Mouse (Mus musculus) macrophage (primary cell): ENCODE results near the gene Impdh1. TPM values are rescaled to one million over a fixed set of nuclear protein-coding genes. Genes with fewer than 3 reads are reported as not detected.
"Not testable (repeated sequence)": the region's sequence is repeated elsewhere in the genome, so short reads cannot be mapped to it uniquely, and the experiment has no call there.

Experiments used
- H3K27ac ChIP-seq: fragments of 350-480 bp; formaldehyde crosslinking; 2 replicates; pipeline ENCODE4 v1.9.0; 2021
- H3K36me3 ChIP-seq: fragments of 350-480 bp; formaldehyde crosslinking; 2 replicates; pipeline ENCODE4 v1.9.0; 2021; ENCODE audit errors: inconsistent target
- H3K4me3 ChIP-seq: fragments of 350-480 bp; formaldehyde crosslinking; 2 replicates; pipeline ENCODE4 v1.9.0; 2021; ENCODE audit errors: inconsistent target
- H3K79me2 ChIP-seq: fragments of 350-480 bp; formaldehyde crosslinking; 2 replicates; pipeline ENCODE4 v1.9.0; 2021; ENCODE audit errors: inconsistent target
- WGBS: methylation state at CpG from one replicate; pipeline ENCODE4 v1.1.7; 2026; ENCODE audit warnings: inconsistent platforms; ENCODE audit not compliant: missing documents; 5-methylcytosine and 5-hydroxymethylcytosine counted together
- polyA plus RNA-seq: library from polyadenylated mRNA; stranded (reverse); fragments of 250-400 nt; gene quantifications from 3 replicates; pipeline ENCODE4 v1.2.4, GENCODE M21; 2018; ENCODE audit warnings: inconsistent platforms

The Impdh1 gene
- polyA plus RNA-seq, 1 experiment from 2014 or later: 9.2 TPM

DNA sequence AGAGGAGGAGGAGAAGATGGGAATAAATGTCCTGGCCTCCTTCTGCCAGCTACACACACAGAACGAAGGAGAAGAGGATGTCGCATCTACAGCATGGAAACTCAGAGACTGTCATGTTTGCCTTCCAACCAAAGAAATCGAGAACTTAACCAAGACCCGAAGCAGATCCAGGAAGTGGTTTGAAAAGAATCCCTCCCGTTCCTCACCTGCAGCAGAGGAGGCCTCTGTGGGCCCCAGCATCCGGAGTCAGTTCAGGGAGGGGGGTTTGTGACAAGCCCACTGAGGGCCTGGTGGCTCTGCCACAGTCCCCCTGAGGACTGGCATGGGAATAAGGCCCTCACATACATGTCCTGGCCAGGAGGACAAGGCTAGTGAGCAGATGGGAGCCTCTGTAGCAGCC lies 16.2 kb upstream of the Impdh1 start:
- Histone ChIP-seq H3K4me3 (no peak overlapping the region), H3K36me3 (no peaks in the 10 kb centered on the region), H3K27ac (no peak overlapping the region), H3K79me2 (no peaks in the 10 kb centered on the region)
- WGBS: 9% methylated on average over 6 of the region's 6 CpGs

GRCm38 (mm10) chr6:29231799-29232198 lies 15.6 kb upstream of the Impdh1 start:
- Histone ChIP-seq H3K27ac (no peak overlapping the region), H3K79me2 (no peaks in the 10 kb centered on the region), H3K4me3 (no peak overlapping the region), H3K36me3 (no peaks in the 10 kb centered on the region)
- 45% methylated on average over 3 of the region's 3 CpGs for WGBS

- H3K79me2 ChIP-seq: no peaks in the 10 kb centered on the region
- no peak overlapping the region for H3K27ac ChIP-seq
- H3K4me3 ChIP-seq: no peak overlapping the region
- WGBS: 94% methylated on average over 5 of the region's 6 CpGs
- H3K36me3 ChIP-seq: no peaks in the 10 kb centered on the region
These were observed 14.2 kb upstream of the Impdh1 start for GRCm38 (mm10) chr6:29230386-29230785.

GRCm38 (mm10) chr6:29229265-29229913 lies 13.2 kb upstream of the Impdh1 start:
- Histone ChIP-seq H3K79me2 (no peaks in the 10 kb centered on the region), H3K36me3 (no peaks in the 10 kb centered on the region), H3K27ac (no peak overlapping the region), H3K4me3 (no peak overlapping the region)
- 79% methylated on average over 6 of the region's 6 CpGs for whole genome bisulfite sequencing

GRCm38 (mm10) chr6:29217717-29218116 lies 1.6 kb upstream of the Impdh1 start:
- not testable (repeated sequence) for H3K79me2 ChIP-seq, H3K36me3 ChIP-seq, H3K27ac ChIP-seq, H3K4me3 ChIP-seq
- 80% methylated on average over 1 of the region's 3 CpGs for WGBS

DNA sequence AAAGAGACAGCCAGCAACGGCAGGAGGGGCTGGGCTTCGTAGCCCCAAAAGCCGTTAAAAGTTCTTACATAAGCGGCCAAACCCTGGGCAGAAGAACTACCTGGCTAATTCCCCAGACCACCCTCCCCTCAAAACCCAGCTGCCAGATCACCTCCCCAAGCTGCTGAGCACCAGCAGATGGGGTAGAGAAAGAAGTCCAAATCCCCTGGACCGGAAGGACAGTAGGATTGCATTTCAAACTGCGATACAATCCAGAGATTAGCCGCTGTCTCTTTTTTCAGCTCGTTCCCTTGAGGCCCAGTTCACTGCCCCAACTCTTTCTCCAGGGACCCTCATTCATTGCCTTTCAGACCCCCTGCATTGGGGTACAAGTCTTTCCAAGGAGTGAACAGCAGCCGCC lies 983 bp downstream of the Impdh1 start:
- H3K27ac ChIP-seq: peak overlapping the region; percentile 19; the same call in 1 of the 2 replicates
- no peaks in the 10 kb centered on the region for H3K36me3 ChIP-seq
- peak overlapping the region; percentile 59 for H3K4me3 ChIP-seq
- H3K79me2 ChIP-seq: no peaks in the 10 kb centered on the region
- 12% methylated on average over 9 of the region's 9 CpGs for WGBS

GRCm38 (mm10) chr6:29214776-29215175 lies 1.4 kb downstream of the Impdh1 start:
- H3K79me2 ChIP-seq: no peaks in the 10 kb centered on the region
- no peak overlapping the region for H3K27ac ChIP-seq
- peak overlapping the region; percentile 59 for H3K4me3 ChIP-seq
- WGBS: 37% methylated on average over 5 of the region's 5 CpGs
- no peaks in the 10 kb centered on the region for H3K36me3 ChIP-seq

DNA sequence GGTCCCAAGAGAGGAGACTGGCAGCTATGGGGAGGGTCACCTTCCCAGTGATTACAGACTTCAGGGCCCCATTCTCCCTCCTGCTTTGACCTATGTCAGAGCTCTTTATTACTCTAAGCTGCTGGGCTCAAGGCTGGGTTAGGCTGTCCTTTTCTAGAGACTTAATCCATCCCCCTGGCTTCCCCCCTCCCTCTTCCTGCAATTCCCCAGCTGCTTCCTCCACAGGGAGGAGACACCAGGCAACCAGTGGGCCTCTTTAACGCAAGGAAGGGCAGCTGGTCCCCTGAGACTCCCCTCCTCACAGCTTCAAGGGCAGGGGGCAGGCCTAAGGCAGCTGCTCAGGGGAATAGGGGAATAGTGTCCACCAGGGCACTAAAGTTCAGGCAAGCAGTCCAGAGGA lies 1.9 kb downstream of the Impdh1 start:
- Histone ChIP-seq H3K36me3 (no peaks in the 10 kb centered on the region), H3K4me3 (no peak overlapping the region), H3K79me2 (no peaks in the 10 kb centered on the region), H3K27ac (no peak overlapping the region)
- WGBS: 20% methylated on average over 1 of the region's 1 CpGs

- Histone ChIP-seq H3K27ac (no peak overlapping the region), H3K4me3 (no peak overlapping the region), H3K36me3 (no peaks in the 10 kb centered on the region), H3K79me2 (no peaks in the 10 kb centered on the region)
- 87% methylated on average over 5 of the region's 5 CpGs for WGBS
These were observed 2.7 kb downstream of the Impdh1 start for GRCm38 (mm10) chr6:29213436-29213835.

DNA sequence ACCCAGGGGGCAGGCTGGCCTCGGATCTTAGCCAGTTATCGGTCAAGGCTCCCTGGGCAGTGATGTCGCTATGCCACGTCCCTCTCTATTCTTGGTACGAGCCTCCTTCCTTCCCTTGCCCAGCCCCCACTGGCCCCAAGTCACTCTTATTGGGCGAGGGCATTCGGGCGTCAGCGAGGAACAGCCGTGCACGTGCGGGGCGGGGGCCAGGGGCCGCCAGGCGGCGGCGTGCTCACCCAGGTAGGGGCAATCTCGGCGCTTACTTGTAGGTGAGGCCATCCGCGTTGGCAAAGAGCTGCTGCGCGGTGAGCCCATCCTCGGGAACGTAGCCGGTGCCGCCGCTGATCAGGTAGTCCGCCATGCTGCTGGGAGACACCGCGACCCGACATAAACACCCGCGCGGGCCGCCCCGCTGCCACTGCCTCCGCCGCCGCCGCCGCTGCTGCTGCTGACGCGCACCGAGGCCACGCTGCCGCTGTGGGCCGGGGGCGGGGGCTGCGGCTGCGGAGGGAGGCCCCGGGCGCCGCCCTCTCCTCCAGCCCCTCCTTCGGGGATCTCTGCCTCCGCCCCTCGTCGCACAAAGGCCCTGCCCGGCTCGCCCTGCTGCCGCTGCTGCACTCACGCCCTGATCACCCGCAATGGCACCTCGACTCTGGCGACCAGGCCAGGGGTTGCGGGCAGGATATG lies 4.2 kb downstream of the Impdh1 start:
- Histone ChIP-seq H3K27ac (no peak overlapping the region), H3K79me2 (no peaks in the 10 kb centered on the region), H3K36me3 (no peaks in the 10 kb centered on the region), H3K4me3 (peak overlapping the region; percentile 40)
- 2% methylated on average over 60 of the region's 66 CpGs for WGBS

DNA sequence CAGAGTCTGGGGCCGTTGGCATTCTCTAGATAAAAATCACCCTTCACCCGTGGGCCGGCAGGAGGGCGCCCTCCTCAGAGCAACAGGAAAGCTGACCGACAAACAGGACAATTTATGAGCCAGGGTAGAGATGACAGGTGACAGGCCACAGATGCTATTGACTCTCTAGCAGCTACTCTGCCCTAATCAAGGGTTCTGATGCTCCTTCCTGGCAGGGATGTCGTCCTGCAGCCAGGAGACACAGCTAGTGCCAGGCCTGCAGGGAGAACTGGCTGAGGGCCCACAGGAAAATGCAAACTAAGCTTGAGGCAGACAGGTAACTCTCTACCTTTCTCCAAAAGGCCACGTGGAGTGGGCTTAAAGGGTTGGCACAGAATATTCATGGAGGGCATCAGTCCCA lies 5.0 kb downstream of the Impdh1 start:
- Histone ChIP-seq H3K27ac (no peak overlapping the region), H3K36me3 (no peaks in the 10 kb centered on the region), H3K4me3 (peak overlapping the region; percentile 40), H3K79me2 (no peaks in the 10 kb centered on the region)
- WGBS: 24% methylated on average over 7 of the region's 7 CpGs

GRCm38 (mm10) chr6:29210231-29210936 lies 5.8 kb downstream of the Impdh1 start:
- WGBS: 81% methylated on average over 8 of the region's 9 CpGs

GRCm38 (mm10) chr6:29208178-29208577 lies 8.0 kb downstream of the Impdh1 start:
- H3K4me3 ChIP-seq: no peak overlapping the region
- WGBS: 61% methylated on average over 5 of the region's 5 CpGs
- H3K36me3 ChIP-seq: no peaks in the 10 kb centered on the region
- no peak overlapping the region for H3K27ac ChIP-seq
- H3K79me2 ChIP-seq: no peaks in the 10 kb centered on the region

More at GRCm38 (mm10) chr6:29210231-29210936, 5.8 kb downstream of the Impdh1 start:
- Histone ChIP-seq H3K36me3 (no peaks in the 10 kb centered on the region), H3K4me3 (no peak overlapping the region), H3K79me2 (no peaks in the 10 kb centered on the region), H3K27ac (no peak overlapping the region)

DNA sequence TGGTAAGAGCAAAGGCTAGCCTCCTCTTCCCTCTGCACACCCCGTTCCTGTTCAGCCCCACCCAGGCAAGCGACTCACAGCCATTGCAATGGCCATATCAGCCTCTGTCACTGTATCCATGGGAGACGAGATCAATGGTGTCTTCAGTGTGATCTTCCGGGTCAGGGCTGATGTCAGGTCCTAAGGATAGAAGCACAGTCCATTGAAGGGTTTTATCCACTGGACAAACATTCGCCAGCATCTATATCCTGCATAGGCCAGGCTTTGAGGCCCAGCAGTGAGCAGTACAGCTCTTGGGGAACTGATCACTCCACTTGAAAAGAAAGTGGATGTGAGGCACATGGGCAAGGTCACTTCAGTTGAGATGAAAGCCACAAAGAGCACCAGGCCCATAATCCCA lies 9.1 kb downstream of the Impdh1 start:
- 88% methylated on average over 5 of the region's 5 CpGs for WGBS
- Histone ChIP-seq H3K36me3 (no peaks in the 10 kb centered on the region; the same call in 1 of the 2 replicates), H3K27ac (no peak overlapping the region), H3K79me2 (no peaks in the 10 kb centered on the region), H3K4me3 (no peak overlapping the region)

GRCm38 (mm10) chr6:29206006-29206405 lies 10.2 kb downstream of the Impdh1 start:
- no peaks in the 10 kb centered on the region for H3K79me2 ChIP-seq
- WGBS: 92% methylated on average over 10 of the region's 10 CpGs
- H3K4me3 ChIP-seq: no peak overlapping the region
- no peaks in the 10 kb centered on the region; the same call in 1 of the 2 replicates for H3K36me3 ChIP-seq
- H3K27ac ChIP-seq: no peak overlapping the region
